Mouse (Mus musculus) left cerebral cortex, postnatal 10 days (tissue): ENCODE measurements around the gene Hormad2. TPM values are rescaled to one million over a fixed set of nuclear protein-coding genes. Genes with fewer than 3 reads are reported as not detected.

Experiments
- DNase-seq, 2 experiments: peaks; one replicate each; pipeline ENCODE4 v3.0.0; 2021 to 2022; ENCODE audit warnings: low spot score in 2 of 2, mixed read lengths in 1 of 2; ENCODE audit errors: extremely low spot score in 1 of 2
- intact Hi-C: fragments of 180-260 bp; cut with DNase I; formaldehyde crosslinking; loops from one replicate; pipeline ENCODE4 v1.15.1; 2025
- total RNA-seq, 2 experiments: library from RNA; stranded (reverse); gene quantifications; 2 replicates each; pipeline ENCODE4 v1.2.3; 2021

Gene Hormad2
- total RNA-seq = not detected

- intact Hi-C loops = no loop called here
- DNase-seq = no peak
Measured at GRCm38 (mm10) chr11:4440978-4441377, at the start of gene Hormad2. Gene Hormad2 (minus strand): TSS chr11:4441105.

- no peak for DNase-seq
- intact Hi-C loops = no loop called here
Measured at GRCm38 (mm10) chr11:4489207-4489606, 48.3 kb upstream of the Hormad2 start.

- intact Hi-C loops = no loop called here
- no peak for DNase-seq
Measured at GRCm38 (mm10) chr11:4488798-4489197, 47.9 kb upstream of the Hormad2 start.

GRCm38 (mm10) chr11:4488367-4488766, 47.5 kb upstream of the Hormad2 start:
- intact Hi-C loops = no loop called here
- no peak for DNase-seq

- DNase-seq = peak in 1 of 2 experiments; percentile 69
- intact Hi-C loops = no loop called here
Measured at GRCm38 (mm10) chr11:4487401-4487965, 46.6 kb upstream of the Hormad2 start.

GRCm38 (mm10) chr11:4484541-4484940, 43.6 kb upstream of the Hormad2 start:
- intact Hi-C loops = no loop called here
- no peak for DNase-seq

- DNase-seq = no peak
- intact Hi-C loops = no loop called here
Measured at GRCm38 (mm10) chr11:4482641-4483040, 41.7 kb upstream of the Hormad2 start.

- intact Hi-C loops = no loop called here
- no peak for DNase-seq
Measured at GRCm38 (mm10) chr11:4476184-4476697, 35.3 kb upstream of the Hormad2 start.

- intact Hi-C loops = no loop called here
- no peak for DNase-seq
Measured at GRCm38 (mm10) chr11:4472464-4473179, 31.7 kb upstream of the Hormad2 start.

- intact Hi-C loops = no loop called here
- DNase-seq = no peak
Measured at GRCm38 (mm10) chr11:4471734-4472133, 30.8 kb upstream of the Hormad2 start.

- no peak for DNase-seq
- intact Hi-C loops = no loop called here
Measured at GRCm38 (mm10) chr11:4471251-4471650, 30.3 kb upstream of the Hormad2 start.

GRCm38 (mm10) chr11:4469091-4469490, 28.2 kb upstream of the Hormad2 start:
- intact Hi-C loops = no loop called here
- DNase-seq = no peak

GRCm38 (mm10) chr11:4467436-4467835, 26.5 kb upstream of the Hormad2 start:
- intact Hi-C loops = no loop called here
- DNase-seq = no peak

- intact Hi-C loops = no loop called here
Measured at GRCm38 (mm10) chr11:4466191-4466590, 25.3 kb upstream of the Hormad2 start.

GRCm38 (mm10) chr11:4464616-4465015, 23.7 kb upstream of the Hormad2 start:
- intact Hi-C loops = no loop called here
- DNase-seq = no peak

More at GRCm38 (mm10) chr11:4466191-4466590, 25.3 kb upstream of the Hormad2 start:
- DNase-seq = no peak

- peak in 1 of 2 experiments; percentile 10 for DNase-seq
- intact Hi-C loops = no loop called here
Measured at GRCm38 (mm10) chr11:4464186-4464585, 23.3 kb upstream of the Hormad2 start.

GRCm38 (mm10) chr11:4462868-4463267, 22.0 kb upstream of the Hormad2 start:
- peak in 1 of 2 experiments; percentile 16 for DNase-seq

GRCm38 (mm10) chr11:4461154-4461553, 20.2 kb upstream of the Hormad2 start:
- intact Hi-C loops = no loop called here
- DNase-seq = peak in 1 of 2 experiments; percentile 20

More at GRCm38 (mm10) chr11:4462868-4463267, 22.0 kb upstream of the Hormad2 start:
- intact Hi-C loops = no loop called here

- intact Hi-C loops = no loop called here
- no peak for DNase-seq
Measured at GRCm38 (mm10) chr11:4460615-4461014, 19.7 kb upstream of the Hormad2 start.

- intact Hi-C loops = no loop called here
- no peak for DNase-seq
Measured at GRCm38 (mm10) chr11:4454895-4455535, 14.1 kb upstream of the Hormad2 start.
